Mouse (Mus musculus) right cerebral cortex, adult 18-20 months (tissue): ENCODE measurements around the gene Kcnj5.

Experiments used
- DNase-seq: peaks from one replicate; pipeline ENCODE4 v3.0.0; 2022; ENCODE audit warnings: mixed read lengths

Kcnj5 gene

DNA sequence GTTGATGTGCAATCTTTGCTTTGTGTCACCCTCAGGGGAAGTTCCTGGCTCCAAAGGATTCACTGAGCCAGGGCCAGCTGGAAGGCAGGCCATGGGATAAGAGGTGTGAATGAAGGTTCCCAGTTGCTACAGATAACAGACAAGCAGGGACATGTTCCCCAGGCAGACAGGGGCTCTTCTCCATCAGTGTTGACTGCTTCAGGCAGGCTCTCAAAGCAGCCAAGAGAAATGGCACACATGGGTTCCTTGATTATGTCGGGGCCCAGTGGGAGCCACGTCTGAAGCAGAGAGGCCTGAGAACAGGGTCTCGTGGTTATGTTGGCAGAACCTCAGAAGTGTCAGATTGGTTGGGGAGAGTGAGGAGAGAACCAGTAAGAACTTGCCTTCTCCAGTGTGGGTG is 30.1 kb downstream of the Kcnj5 start:
- DNase-seq, result no peak

DNA sequence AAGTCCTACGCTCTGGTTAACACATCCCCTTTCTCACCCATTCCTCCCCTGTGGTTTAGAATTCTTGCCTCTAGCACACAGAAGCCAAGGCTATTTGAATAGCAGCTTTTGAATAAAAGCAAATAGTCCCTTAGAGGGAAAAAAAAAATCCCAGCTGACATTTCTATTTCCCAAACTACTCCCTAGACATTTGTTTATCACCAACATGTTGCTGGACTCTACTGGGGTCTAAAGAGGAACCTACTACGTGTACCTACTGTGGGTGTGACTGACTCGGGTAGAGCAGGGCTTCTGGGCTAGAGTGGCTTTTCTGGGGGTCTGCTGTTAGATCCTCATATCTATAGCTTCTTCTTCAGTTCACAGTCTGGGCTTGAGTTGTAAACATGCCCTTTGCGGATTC is 31.9 kb downstream of the Kcnj5 start:
- no peak for DNase-seq

DNA sequence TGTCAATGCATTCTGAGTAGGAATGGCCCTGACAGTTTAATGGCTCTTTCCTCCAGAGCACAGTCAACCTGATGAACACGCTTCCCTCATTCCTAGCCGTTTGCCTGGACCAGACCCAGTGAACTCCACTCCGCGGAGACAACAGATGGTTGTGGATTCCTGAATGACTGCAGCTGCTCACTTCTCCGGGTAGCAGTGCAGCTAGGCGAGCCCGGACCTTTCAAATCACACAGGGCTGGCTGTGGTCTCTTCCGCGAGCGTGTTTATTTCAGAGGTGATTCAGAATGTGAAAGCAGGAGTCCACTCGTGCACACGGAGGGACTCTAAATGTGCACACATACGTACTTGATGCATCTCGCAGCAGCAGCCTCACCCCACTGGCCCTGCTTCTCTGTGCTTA is 32.4 kb downstream of the Kcnj5 start:
- no peak for DNase-seq

DNA sequence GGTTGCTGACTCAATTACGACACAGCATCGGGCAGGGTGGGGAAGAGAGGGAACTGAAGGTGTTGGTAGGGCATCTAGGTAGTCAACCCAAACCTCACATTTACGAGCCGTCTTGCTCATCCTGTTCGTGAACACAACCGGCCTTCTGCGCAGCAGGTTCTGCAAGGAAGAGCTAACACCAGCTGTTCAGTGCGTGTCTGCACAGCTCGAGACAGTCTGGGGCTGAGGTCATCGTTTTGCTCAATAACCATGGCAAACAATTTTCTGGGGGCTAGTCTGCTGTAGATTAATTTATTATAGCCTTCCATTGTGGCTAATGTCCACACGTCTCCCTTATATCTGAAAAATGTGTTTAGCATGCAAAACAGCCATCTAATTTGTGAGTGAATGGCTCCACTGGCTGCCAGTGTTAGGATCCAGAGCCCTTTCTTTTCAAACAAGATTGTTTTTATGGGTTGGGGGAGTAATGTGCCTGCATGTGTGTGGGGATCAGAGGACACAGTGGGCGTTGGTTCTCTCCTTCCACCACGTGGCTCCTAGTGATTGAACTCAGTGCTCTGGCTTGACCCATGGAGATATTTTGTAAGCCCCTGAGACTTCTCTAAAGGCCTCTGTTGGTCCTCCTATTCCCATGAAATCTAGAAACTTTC is 41.5 kb downstream of the Kcnj5 start:
- no peak for DNase-seq

DNA sequence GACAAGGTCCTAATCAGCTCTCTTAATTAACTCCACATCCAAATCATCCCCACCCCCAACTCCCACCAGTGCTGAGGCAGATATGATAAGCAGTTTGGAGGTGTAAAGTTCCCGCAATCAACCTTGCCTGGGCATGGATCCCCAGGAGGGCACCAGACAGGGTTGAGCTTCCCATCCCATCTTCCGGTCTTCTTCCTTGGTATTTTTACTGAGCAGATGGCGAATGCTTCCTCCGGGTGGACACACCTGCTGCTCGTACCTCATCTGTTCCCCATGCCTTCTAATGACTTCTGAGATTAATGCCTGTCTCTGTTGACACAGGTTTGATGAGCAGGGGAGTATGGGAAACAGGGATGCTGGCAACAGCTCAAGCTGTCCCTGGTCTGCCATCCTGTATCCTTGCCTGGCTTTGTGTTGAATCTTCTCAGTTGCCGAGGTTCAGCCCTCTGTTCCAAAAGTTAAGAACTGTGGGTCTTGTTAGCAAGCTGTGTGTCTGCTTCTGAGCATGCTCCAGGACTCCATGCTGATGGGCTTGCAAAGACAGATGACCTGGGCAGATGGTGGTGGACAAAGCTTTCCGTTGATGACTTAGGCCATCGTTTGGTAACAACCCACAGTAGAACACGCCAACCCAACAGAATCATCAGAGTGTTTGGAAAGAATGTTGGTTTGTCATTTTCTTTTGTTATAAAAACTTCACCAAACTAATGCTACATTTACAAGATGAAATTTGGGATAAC is 48.9 kb downstream of the Kcnj5 start:
- no peak for DNase-seq

DNA sequence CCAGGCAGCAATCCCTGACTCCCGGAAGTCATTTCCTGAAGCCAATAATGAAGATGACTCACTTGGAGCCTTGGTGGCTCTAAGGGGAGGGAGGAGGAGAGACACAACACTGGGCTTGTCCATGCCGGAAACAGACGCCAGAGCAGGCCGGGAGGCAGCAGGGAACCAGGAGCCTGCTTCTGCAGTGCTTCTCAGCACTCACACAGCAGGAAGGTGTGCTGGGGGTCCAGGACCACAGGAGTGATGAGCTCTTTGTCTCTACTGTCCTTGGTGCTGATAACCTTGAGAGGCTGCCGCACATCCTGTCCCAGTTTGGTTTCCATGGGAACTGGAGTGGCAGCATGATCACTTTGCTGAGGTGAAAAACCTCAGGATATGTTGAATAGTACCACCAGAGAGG is 51.5 kb downstream of the Kcnj5 start:
- no peak for DNase-seq

DNA sequence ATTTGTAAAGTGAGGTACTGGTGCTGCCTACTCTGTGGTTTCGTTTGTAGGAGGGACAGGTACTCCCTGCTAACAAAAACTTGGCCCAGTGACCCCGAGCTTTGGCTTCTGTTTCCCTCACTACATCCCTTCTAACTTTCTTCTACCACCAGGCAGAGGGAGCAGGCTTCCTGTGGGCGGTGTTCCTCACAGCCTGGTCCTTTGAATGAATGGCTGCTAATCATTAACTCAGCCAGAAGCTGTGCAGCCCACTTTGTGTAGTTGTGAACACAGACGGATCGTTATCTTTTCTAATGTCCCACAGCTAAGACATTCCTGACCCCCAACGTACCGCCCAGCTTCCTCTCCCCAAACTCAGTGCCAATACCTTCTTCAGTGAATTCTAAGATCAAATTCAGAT is 52.5 kb downstream of the Kcnj5 start:
- DNase-seq, result no peak

DNA sequence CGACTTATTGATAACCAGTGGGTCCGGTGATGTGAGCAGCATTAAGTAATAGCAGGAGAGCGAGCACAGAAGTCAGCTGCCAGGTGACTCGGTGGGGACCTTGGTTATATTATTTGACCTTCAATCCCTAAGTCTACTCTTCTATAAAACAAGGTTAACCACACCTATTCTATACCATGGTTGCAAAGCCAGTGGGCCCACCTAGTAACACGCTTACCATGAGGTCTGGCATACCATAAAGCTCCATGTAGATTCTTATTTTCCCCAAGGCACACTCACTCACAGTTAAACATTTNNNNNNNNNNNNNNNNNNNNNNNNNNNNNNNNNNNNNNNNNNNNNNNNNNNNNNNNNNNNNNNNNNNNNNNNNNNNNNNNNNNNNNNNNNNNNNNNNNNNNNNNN is 60.6 kb downstream of the Kcnj5 start:
- DNase-seq, result no peak

DNA sequence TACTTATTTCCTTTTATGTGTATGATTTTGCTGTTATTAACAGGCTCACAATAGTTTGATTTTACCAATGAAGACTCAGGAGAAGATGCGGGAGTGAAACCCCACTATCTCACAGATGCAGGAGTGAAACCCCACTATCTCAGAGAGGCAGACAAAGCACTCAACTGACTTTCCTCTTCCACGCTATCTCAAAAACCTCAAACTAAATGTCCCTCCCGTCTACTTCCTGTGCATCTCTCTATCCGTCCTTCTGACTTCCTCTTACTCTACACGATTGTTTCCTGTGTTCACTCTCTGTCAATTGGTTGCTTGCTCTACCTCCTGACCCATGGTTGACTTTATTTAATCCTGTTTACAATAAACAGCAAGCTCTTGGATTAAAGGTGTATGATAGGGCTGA is 63.7 kb downstream of the Kcnj5 start:
- DNase-seq, result no peak

DNA sequence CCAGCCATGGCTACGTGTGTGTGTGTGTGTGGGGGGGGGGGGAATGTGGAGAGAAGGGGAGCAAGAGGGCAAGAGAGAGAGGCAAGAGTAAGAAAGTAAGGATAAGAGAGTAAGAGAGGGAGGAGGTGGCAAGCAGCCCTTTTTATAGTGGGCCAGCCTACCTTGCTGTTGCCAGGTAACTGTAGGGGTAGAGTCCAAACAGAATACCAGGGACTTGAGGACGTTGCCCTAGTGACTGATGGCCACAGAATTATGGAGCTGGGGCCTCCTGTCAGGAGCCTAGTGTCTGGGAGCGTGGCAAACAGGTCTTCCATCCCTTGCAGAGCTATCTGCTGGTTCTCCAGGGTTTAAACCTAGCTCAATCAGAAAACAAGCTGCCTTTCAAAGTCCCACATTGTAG is 64.4 kb downstream of the Kcnj5 start:
- DNase-seq, result no peak

DNA sequence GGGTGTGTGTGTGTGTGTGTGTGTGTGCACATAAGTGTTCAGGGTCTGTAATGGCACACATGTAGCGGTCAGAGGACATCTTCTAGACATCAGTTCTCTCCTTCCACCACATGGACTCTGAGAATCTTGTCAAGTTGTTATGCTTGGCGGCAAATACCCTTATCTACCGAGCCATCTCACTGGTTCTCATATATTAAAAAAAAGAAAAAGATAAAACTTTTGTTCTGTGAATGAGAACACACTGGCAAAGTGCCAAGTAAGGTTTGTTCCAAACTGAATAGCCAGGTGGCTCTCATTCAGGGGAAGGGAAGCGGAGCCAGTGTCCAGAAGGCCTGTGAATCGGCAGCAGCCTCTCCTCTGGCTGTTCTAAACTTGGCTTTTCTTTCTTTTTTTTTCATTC is 66.1 kb downstream of the Kcnj5 start:
- no peak for DNase-seq

DNA sequence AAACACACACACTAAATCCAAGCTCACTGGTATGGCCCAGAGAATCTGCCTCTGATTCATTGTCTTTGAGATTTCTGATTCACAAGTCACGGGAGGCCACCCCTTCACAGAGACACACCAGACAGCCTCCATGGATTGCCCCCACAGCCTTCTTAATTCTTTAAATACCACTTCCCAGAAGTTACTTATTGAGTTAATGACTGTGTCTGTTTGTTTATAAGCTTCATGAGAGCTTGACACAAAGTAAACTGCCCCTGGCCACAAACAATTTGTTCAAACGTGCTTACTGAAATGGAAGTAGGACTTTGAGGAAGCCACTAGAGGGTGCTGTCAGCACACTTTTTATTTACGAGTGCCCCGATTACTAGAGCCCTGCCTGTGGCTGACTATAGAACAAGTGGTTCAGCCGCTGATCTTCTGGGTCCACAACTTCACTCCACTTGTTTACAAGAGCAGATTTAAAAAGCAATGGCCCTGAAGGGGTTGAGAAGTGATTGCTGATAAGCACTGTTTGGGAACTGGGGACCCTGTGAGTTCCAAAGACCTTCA is 72.2 kb downstream of the Kcnj5 start:
- peak; percentile 76 for DNase-seq
